Mouse (Mus musculus) v-Abl transformed pro-B cells (cell line): ENCODE data around the gene Mybpc1.
"Not testable (repeated sequence)": the region's sequence is repeated elsewhere in the genome, so short reads cannot be mapped to it uniquely, and the experiment has no call there.

Experiments
- in situ Hi-C, 2 experiments: fragments of 400-800 bp; cut with MboI; formaldehyde crosslinking; loops; one replicate each; pipeline ENCODE4 v1.15.1; 2025; ENCODE audit not compliant: unreplicated experiment in 2 of 2

The Mybpc1 gene

GRCm38 (mm10) chr10:88501370-88501769 is 103.6 kb downstream of the Mybpc1 start:
- in situ Hi-C loops = loop anchor here (10.0 kb wide), 1 partner anchor 83 kb away; no protein-coding TSS in a partner anchor

- in situ Hi-C loops = loop anchor here (10.0 kb wide), 1 partner anchor 85 kb away; no protein-coding TSS in a partner anchor
Measured at GRCm38 (mm10) chr10:88499993-88500392, 105.0 kb downstream of the Mybpc1 start.

GRCm38 (mm10) chr10:88496864-88497564 is 107.9 kb downstream of the Mybpc1 start:
- in situ Hi-C loops = no loop called here

GRCm38 (mm10) chr10:88494959-88495587 is 109.9 kb downstream of the Mybpc1 start:
- in situ Hi-C loops = loop anchor here in 1 of 2 experiments (5.0 kb wide), 1 partner anchor 53 kb away; no protein-coding TSS in a partner anchor

GRCm38 (mm10) chr10:88492658-88493057 is 112.3 kb downstream of the Mybpc1 start:
- in situ Hi-C loops = loop anchor here in 1 of 2 experiments (5.0 kb wide), 1 partner anchor 50 kb away; no protein-coding TSS in a partner anchor

GRCm38 (mm10) chr10:88491632-88492031 is 113.3 kb downstream of the Mybpc1 start:
- in situ Hi-C loops = loop anchor here in 1 of 2 experiments (5.0 kb wide), 1 partner anchor 49 kb away; no protein-coding TSS in a partner anchor

GRCm38 (mm10) chr10:88488629-88489028 is 116.3 kb downstream of the Mybpc1 start:
- in situ Hi-C loops = no loop called here

GRCm38 (mm10) chr10:88482866-88483265 is 122.1 kb downstream of the Mybpc1 start:
- in situ Hi-C loops = not testable (repeated sequence)
